8 mouse cellular contexts compared by ENCODE assay signal in the genomic region with DNA sequence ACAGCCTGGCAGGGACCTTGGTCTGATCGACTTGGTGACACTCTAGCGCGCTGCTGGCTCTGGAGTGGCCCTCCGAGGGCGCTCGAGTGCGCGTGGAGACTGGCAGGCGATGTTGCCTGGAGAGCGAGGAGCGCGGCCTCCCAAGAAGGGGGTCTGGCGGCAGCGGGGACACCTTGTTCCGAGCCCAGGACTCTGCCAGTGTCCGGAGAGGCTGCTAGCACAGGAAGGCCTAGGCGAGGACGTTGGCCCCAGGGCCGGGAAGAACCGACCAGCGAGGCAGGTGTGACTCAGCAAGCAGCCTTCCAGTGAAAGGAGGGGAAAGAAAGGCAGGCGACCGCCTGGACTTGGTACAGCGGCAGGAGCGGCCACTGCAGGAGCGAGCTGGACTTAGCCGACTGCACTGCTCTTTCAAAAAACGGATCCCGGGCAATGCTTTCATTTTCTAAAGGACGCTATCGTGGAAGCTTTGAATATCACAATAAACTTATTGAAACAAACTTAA. TPM values are rescaled to one million over a fixed set of nuclear protein-coding genes. Genes with fewer than 3 reads are reported as not detected.
DNase-seq lines count a peak whose midpoint lies in the region; ATAC-seq lines count a peak whose summit lies in the region.

No protein-coding gene starts in this region.

- peak; percentile 75 for DNase-seq in Muller cell, postnatal 12 days (ENCODE audit: inconsistent ontology term)
- peak; percentile 83 to 87 for DNase-seq in cerebellum, postnatal 14 days
- DNase-seq in frontal cortex, postnatal 25 days (ENCODE audit: low spot score in 2 of 2), result peak; percentile 66 to 78
- peak; percentile 74 for DNase-seq in hindbrain, embryonic 14.5 days (ENCODE audit: low spot score)
- DNase-seq in left cerebral cortex, adult 11 months (ENCODE audit: low spot score), result peak; percentile 65
- peak; percentile 91 for DNase-seq in lung, postnatal 36 days
- DNase-seq in retina, postnatal 7 days (ENCODE audit: low read depth, low spot score), result peak; percentile 64
- DNase-seq in thymus, postnatal 4 days, result peak; percentile 91

- H3K4me1 ChIP-seq in hindbrain, embryonic 14.5 days (replicated peaks; ENCODE audit: control insufficient read depth, insufficient read depth, low read length), result peaks cover 27% of the 10 kb centered on the region

- peak overlapping the region; percentile 42 for H3K4me3 ChIP-seq in hindbrain, embryonic 14.5 days (replicated peaks; ENCODE audit: low read length)

- no peaks in the 10 kb centered on the region for H3K36me3 ChIP-seq in hindbrain, embryonic 14.5 days (replicated peaks; ENCODE audit: control insufficient read depth, insufficient read depth)

- peak overlapping the region; percentile 84 for H3K27ac ChIP-seq in hindbrain, embryonic 14.5 days

- peak; percentile 27 for ATAC-seq in hindbrain, embryonic 14.5 days (ENCODE audit: low FRiP score)

- H3K9me3 ChIP-seq in hindbrain, embryonic 14.5 days (ENCODE audit: control insufficient read depth, low read length), result no peaks in the 10 kb centered on the region

- H3K27me3 ChIP-seq in hindbrain, embryonic 14.5 days (ENCODE audit: control insufficient read depth, insufficient read depth, low read length), result peaks cover 17% of the 10 kb centered on the region

- H3K4me2 ChIP-seq in hindbrain, embryonic 14.5 days (replicated peaks), result peak overlapping the region; percentile 76

- H3K9ac ChIP-seq in hindbrain, embryonic 14.5 days, result peak overlapping the region; percentile 76

- under 1% methylated on average over 31 of the region's 31 CpGs for WGBS in hindbrain, embryonic 14.5 days

RNA-seq across cellular contexts. Expression of a gene that starts 1.6 kb away (rescaled TPM):
- 38.4 and 43.6 TPM in 2 replicates for polyA plus RNA-seq in hindbrain, embryonic 14.5 days (2014; fragmentation: Nextera tagmentation; extraction: Ambion mirVana)

RNA-seq across cellular contexts. Expression of a gene that starts 54.5 kb away (rescaled TPM):
- polyA plus RNA-seq in hindbrain, embryonic 14.5 days (2014; fragmentation: Nextera tagmentation; extraction: Ambion mirVana), result 16.2 and 17.8 TPM in 2 replicates

Comparison
In these comparisons a context has a peak if more than half of its experiments do, and no peak if none do; other contexts are left out.
1. Peak in every context shown above with its lines: DNase-seq, ATAC-seq, H3K4me3 ChIP-seq and H3K27ac ChIP-seq.